Mouse (Mus musculus): ENCODE data around the gene Armh3.

DNA sequence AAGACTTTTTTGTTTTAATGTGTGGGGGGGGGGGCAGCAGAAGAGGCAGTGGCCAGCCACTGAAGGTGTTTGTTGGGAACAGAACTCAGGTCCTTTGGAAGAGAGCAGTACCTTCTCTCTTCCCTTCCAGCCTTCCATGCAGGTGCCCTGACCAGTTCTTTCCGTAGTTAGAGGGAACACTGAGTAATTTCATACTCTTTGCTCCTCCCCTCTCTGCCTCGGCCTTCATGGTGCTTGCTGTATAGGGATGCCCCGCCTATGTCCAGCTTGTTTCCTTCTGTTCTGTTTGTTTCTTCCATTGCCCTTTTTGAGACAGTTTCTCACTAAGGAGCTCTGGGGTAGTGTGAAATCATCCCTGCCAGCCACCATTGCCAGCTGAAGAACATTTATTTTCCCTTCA, 212.8 kb downstream of the Armh3 start:
- TF ChIP-seq CTCF (IDR thresholded peaks at IDR 0.05; ENCODE audit: control insufficient read depth, insufficient read depth, insufficient replicate concordance, low read depth, low read length): no peak
- no peak for TF ChIP-seq POLR2A (IDR thresholded peaks at IDR 0.05; ENCODE audit: control insufficient read depth, low read depth, low read length)

Data from testis, adult 2 months (tissue).